Mouse (Mus musculus) cerebellum, adult 11-12 months (tissue): ENCODE measurements around the gene Natd1.

Source experiments
- DNase-seq: peaks from one replicate; pipeline ENCODE4 v3.0.0; 2022

The Natd1 gene

GRCm38 (mm10) chr11:60914491-60914890 is at the start of gene Natd1:
Natd1 (minus strand) TSS chr11:60914750.
- DNase-seq = no peak

GRCm38 (mm10) chr11:60962709-60963108 is 48.2 kb upstream of the Natd1 start:
- no peak for DNase-seq

DNA sequence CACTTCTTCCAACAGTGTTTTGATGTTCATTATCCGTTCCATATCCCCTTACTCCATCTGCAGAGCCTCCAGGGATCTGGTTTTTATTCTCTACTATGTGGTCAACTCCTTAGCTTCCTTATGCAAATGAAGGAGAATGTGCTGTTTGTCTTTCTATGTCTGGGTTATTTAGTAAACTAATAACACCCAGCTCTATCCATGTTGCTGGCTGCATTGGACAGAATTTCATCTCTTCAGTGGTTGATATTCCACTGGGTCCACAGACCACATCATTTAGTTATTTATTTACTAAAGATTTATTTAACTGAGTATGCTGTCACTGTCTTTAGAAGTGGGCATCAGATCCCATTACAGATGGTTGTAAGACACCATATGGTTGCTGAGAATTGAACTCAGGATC is 46.6 kb upstream of the Natd1 start:
- no peak for DNase-seq

GRCm38 (mm10) chr11:60958948-60959347 is 44.4 kb upstream of the Natd1 start:
- DNase-seq = no peak

DNA sequence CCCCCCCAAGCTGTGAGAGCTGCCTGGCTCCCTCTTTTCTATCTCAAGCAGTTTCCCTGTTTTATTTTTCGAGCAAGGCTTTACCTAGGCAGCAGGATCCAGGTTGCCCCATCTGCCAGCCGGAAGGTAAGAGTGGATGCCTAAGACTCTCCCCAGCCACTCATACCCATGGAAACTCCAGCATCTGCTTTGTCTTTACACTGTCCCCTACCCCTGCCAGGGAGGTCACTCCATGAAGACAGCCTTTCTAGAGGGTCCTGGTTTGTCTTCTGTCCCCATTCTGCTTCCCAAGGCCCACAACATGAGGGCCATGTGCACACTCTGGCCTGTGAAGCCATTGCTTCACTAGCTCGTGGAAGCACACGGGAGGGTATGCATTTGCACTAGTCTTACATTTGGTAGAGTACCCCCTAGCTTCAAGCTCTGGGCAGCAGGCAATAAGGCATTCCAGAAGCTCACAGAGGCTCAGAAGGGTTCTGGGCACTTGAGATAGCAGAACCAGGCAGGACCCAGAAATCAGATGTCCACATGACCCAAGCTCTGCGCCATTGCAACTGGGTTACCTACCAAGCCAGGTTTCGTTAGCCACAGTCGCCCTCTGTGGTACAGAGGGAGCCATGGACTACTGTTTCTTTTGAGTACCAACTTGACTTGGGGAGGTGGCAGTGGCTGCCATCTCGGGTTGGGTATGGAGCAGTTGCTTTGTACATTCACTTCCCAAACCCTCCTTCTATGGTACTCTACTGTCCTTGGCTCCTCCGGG is 41.3 kb upstream of the Natd1 start:
- no peak for DNase-seq

- DNase-seq = no peak
Observed at GRCm38 (mm10) chr11:60954255-60955104, 39.9 kb upstream of the Natd1 start.

DNA sequence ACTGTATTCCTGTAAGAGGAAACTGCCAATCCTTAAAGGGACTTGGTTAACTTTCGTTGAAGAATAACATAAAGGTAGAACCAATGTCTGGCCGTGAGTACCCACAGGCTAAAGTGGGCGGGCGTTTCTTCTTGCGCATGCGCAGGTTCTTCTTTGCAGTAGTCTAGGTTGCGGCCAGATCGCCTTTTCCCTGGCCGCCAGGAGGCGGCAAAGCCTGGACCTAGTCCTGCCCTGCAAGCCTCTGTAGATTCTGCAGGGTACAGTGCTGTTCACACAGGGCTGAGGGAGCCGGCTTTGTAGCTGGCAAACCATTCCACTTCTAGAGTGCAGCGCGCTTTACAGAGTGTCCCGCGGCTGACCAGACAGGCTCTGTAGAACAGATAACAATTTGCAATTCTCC is 39.3 kb upstream of the Natd1 start:
- DNase-seq = peak; percentile 94

DNA sequence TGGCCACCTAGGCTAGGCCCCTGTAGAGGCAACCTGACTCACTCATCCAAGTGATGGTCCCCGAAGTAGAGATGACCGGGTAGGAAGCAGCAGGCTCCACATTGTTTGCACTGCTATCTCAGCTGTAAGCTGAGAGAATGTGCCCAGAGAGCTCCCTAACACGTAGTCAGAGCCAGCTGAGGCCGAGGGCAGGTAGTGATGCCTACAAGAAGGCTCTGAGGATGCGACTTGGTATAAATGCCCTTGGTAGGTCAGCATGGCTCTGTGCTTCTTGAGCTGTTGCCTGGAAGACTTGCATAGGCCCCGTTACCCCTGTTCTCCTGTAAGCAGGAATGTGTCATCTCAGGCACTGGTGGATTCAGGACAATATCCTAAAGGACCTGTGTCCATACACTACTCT is 38.4 kb upstream of the Natd1 start:
- no peak for DNase-seq

DNA sequence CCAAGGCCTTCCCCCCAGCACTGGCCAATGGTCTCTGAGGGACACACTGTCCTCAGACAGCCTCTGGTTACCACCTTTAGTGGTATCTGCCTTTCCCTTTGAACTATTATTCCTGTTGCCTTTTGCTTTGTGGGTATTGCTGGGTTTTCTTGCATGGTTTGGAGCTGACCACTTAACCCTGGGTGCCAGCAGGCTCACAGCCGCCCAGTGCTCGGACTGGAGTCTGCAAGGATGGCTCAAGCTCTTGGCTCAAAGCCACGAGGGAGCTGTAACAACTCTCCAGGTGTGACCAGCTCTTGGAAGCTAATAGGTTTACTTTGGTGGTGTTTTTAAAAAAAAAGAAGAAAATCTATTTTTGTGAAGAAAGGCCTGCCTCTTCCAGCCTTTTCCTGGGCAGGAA is 37.8 kb upstream of the Natd1 start:
- no peak for DNase-seq

GRCm38 (mm10) chr11:60951896-60952295 is 37.3 kb upstream of the Natd1 start:
- DNase-seq = no peak

DNA sequence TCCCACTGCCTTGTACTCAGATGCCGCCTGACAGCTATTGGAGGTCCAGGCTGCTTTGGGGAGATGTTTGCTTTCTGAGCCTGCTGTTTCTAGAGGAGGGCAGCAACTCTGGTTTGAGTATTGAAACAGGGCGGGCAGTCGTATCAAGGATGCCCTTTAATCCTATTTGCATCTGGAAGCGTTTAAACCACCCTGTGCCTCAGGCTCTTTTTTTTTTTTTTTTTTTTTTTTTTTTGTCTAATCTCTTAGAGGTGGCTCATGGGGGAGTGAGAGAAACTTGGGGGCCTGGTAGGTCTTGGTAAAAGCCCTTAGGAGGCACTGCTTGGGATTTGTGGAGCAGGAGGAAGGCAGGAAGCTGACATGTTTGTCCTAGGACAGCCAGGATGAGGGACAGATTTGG is 30.5 kb upstream of the Natd1 start:
- no peak for DNase-seq

DNA sequence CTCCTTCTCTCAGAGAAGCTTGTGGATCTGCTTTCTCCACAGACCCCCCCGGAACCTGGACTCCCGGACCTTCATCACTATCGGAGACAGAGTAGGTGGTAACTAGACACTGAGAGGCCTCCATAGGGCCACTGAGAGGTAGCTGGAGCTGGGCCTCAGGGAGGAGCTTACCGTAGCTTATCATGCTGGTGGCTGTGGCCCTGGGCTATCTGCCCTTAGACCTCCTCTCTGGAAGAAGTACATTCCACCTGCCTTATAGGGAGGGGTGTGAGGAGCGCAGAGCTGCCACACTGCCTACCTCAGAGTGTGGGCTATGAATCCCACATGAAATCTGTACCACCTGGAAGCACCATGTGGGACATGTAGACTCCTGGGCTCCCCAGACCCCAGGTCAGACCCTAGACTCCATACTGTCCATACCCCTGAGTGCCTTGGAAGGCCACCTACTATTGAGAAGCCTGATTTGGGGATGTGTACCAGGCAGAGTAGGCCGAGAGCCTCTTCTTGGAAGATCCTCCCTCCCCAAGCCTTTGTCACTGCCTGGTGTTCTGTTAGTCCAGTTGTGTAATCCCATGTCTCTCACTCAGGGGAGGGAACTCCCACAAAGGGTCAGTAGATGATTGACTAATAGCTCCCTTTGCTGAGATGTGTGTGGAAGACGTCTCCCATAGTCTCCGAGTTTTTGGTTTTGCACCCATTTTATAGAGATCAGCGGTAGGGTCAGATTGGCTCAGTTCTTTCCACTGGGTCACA is 27.9 kb upstream of the Natd1 start:
- no peak for DNase-seq

DNA sequence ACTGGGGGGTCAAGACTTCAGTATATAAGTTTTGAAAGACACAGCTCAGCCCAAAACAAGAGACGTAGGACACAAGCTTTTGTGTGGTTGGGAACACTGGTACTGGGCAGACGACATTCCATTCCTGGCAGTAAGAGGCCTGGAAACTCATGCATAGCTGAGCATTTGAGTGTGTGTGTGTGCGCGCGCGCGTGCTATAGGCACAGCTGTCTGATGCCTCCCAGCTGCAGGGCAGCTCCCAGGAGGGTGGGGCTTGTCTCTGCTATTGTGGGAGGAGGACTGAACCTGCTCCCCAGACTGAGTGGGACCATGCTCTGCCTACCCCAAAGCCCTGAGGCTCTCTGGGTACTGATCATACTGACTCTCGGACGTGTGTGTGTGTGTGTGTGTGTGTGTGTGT is 26.8 kb upstream of the Natd1 start:
- DNase-seq = no peak

DNA sequence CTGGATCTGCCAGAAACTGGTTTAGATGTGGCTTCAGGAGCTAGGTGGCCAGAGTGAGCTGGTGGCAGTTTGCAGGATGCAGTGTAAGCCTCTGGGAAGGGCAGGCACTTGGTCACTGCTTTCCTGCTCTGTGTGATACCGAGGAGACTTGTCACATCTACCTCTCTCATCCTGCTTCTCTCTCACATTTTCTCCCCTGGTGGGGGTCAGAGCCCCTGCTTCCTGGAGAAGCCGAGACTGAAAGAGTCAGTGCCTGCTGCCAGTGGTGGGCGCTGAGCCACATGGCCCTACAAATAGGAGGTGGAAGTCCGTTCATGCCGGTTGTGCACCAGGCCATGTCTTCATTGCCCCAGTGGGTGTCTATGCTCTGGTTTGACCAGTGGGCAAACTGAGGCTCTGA is 26.0 kb upstream of the Natd1 start:
- DNase-seq = no peak

DNA sequence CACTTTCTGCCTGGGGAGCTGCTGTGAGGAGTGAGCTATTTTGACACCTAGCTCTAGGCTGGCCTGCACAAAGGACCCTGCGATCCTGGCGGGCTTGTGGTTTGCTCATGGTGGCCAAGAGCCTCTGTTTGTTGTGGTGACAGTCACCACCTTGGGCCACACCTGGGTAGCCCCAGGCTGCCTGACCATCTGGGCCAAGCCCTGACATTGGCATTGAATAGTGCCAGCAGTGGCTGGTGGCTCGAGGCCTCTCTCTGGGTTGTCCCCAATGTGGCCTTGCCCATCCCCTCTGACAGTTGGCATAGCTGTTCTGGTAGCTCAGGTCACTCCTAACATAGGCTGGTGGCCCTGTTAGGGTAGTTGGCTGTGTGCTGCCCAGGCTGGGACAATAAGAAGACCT is 24.9 kb upstream of the Natd1 start:
- no peak for DNase-seq

DNA sequence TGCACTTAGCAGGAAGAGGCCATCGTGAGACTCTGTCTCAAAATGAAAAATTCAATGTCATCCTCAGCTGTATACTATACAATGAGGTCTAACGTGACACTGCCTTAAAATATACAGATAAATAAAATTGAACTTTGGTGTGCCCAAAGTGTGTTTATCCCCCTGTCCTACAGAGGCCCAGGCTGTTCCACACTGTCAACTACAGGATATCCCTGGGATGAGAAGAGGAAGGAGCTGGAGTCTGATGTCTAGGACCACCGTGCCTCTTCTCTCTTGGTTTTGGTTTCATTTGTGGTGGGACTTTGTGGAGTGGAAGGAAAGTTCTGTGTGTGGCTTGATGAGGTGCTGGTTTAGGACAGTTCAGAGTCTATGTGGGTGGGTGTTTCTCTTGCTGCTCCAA is 23.1 kb upstream of the Natd1 start:
- DNase-seq = no peak

GRCm38 (mm10) chr11:60935975-60936373 is 21.4 kb upstream of the Natd1 start:
- DNase-seq = no peak

GRCm38 (mm10) chr11:60935326-60935974 is 20.9 kb upstream of the Natd1 start:
- DNase-seq = no peak

DNA sequence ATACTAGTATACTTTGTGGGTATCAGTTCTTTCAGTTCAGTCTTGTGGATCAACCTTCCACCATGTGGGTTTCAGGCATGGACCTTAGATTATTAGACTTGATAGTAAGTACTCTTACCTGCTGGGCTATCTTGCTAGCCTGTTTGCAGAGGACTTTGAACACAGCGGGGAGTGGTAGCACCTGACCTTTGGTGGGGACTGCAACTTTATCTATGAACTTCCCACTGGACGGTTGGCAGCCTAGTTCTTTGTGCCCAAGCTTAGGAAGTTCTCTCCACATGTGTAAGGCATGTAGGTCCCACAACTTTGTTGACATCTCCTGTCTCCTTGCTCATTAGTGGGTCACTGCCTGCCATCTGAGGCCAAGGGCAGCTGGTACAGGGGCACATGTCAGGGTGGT is 20.2 kb upstream of the Natd1 start:
- DNase-seq = no peak

DNA sequence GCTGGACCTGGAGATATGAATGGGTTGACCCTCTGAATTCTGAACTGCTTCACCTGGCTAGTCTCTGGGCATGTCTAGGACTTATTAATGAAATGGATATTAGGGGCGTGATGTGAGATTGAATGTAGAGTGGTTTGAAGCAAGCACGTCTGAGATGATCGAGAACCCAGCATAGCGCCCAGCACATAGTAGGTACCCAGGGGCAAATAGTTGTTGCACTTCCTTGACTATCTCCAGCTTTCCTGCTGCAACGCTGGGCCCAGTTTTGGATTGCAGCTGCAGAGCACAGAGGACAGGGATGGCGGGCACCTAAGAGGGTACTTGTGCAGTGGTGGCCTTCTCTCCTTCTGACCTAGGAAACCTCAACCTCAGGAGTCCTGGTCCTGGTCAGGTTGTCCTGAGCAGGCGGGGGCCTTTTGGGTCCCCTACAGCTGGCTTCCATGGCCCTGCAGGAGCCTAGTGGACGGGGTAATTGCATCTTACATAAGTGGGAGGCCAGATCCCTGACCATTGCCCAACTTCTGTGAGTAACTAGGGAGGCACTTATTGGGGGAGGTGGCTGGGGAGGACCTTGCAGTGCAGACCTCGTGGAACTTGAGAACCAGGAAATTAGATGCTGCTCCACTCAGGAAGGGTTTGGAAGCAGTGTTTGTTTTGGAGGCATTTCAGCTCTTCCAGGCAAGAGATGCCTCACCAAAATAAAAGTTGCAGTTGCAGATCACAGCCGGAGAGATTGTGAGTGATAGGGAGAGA is 18.8 kb upstream of the Natd1 start:
- no peak for DNase-seq

- no peak for DNase-seq
Observed at GRCm38 (mm10) chr11:60932503-60933020, 18.0 kb upstream of the Natd1 start.

DNA sequence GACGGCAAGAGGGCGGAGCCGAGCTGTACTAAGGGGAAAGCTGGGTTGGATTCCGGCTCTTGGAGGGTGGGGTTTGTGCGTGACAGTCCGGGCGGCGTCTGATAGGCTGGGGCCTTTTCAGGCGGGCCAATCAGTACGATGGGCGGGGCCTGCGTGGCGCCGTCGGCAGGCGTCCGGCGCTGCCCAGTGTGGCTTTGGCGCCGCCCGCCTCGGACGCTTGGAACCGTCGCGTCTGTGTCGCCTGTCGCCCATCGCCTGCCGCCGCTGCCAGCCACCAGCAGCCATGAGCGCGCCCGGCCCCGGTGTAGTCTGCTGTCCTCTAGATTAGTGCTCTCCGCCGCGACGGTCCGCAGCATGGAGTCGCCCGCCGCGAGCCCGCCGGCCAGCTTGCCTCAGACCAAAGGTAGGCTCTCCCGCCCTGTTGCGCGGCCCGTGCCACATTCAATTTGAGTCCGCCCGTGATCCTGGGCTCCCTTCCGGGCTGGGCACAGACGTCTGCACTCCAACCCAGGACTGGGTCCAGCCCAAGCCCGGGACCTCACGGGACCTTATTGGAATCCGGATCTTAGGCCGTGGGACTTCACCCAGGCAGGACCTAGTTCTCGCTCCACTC is 17.4 kb upstream of the Natd1 start, which contains the start of gene Map2k3:
TSS of gene Map2k3 (plus strand) at position 165 of the 613 bp plus-strand sequence.
- peak; percentile 96 for DNase-seq
